Mouse (Mus musculus): ENCODE measurements at regions not wholly inside any gene's neighbourhood (a gene's known extent, or its start where the extent isn't known, plus 50 kb on each side); places are given as distances from the start of the nearest gene placed in this dataset.

DNA sequence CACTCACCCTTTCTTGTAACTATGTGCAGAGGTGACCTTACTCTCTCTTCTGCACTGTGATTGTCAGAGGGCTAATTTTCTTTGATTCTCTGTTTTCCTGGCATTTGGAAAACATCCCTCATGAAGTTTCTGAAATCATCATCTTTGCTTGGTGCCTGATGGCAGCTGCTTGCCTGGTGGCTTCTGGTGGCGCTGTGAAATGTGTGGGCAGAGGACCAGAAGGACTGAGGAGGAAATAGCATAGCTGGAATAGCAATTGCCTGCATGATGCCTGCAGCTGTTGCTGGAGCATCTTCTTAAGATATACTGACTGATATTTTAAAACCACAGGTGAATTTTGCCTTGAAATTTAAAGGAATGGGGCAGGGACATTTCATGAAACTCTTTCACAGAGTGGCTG lies 502.6 kb upstream of the Pkn2 start:
- no peaks in the 10 kb centered on the region for H3K27me3 ChIP-seq (ENCODE audit: insufficient read depth, low read length)

DNA sequence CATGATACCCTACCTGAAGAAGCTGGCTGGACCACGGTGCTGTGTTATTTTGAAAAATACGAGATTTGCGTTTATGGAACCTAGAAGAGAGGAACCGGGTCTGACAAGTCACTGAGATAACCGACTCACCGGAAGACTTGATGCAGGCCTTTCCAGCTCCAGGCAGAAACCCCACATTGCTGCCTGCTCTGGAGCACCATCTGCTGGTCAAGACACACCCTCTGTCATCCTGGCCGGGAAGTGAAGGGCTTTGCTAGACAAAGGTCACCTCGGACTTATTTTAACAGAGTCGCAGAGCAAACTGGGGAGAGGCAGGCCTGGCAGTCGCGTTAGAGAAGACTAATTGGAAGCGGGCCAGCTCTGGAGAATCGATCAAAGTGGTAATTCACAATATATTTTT lies 497.4 kb upstream of the Pkn2 start:
- WGBS (ENCODE audit: insufficient replicate concordance) = 9% methylated on average over 13 of the region's 13 CpGs
- Histone ChIP-seq H3K27ac (ENCODE audit: low read depth) (no peak overlapping the region), H3K27me3 (ENCODE audit: insufficient read depth, low read length) (no peaks in the 10 kb centered on the region), H3K9me3 (ENCODE audit: low read length) (no peaks in the 10 kb centered on the region), H3K4me3 (ENCODE audit: low read depth, low read length) (no peak overlapping the region), H3K4me1 (ENCODE audit: insufficient read depth) (no peaks in the 10 kb centered on the region), H3K9ac (replicated peaks) (no peak overlapping the region), H3K36me3 (replicated peaks; ENCODE audit: insufficient read depth, low read length) (no peaks in the 10 kb centered on the region), H3K4me2 (ENCODE audit: low read depth, low read length) (no peak overlapping the region)
- DNase-seq (peak; percentile 72), ATAC-seq (peak; percentile 57)
- TF ChIP-seq CTCF (IDR thresholded peaks at IDR 0.05; ENCODE audit: low read depth) (peak; percentile 79), EP300 (IDR thresholded peaks at IDR 0.05; ENCODE audit: low read depth) (no peak)

More for the DNA sequence above, 502.6 kb upstream of the Pkn2 start:
- H3K9ac ChIP-seq (replicated peaks) = no peak overlapping the region
- WGBS (ENCODE audit: insufficient replicate concordance) = 77% methylated on average over 1 of the region's 1 CpGs
- H3K27ac ChIP-seq (ENCODE audit: low read depth) = no peak overlapping the region
- no peak for DNase-seq
- H3K4me3 ChIP-seq (ENCODE audit: low read depth, low read length) = no peak overlapping the region
- H3K9me3 ChIP-seq (ENCODE audit: low read length) = no peaks in the 10 kb centered on the region
- no peaks in the 10 kb centered on the region for H3K36me3 ChIP-seq (replicated peaks; ENCODE audit: insufficient read depth, low read length)
- TF ChIP-seq CTCF (IDR thresholded peaks at IDR 0.05; ENCODE audit: low read depth) (no peak), EP300 (IDR thresholded peaks at IDR 0.05; ENCODE audit: low read depth) (no peak)
- H3K4me1 ChIP-seq (ENCODE audit: insufficient read depth) = no peaks in the 10 kb centered on the region
- no peak overlapping the region for H3K4me2 ChIP-seq (ENCODE audit: low read depth, low read length)
- ATAC-seq = no peak

DNA sequence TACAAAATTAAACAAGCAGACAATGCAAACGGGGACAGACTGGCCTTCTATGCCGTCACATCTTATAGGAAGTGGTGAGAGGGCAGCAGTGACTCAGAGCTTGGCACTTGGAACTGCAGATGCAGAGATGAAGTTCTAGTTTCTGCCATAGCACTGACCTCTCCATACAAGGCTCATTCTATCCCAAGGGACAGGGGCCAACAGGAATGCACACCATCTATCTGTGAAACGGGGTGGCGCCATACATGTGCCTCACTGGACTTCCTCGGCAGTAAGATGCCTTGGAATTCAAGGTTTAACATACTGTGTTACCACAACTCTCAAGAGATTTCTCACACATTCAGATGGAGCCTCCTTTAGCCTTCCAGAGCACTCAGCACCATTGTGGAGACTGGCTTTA lies 495.6 kb upstream of the Pkn2 start:
- H3K27me3 ChIP-seq (ENCODE audit: insufficient read depth, low read length) = no peaks in the 10 kb centered on the region
- no peak overlapping the region for H3K27ac ChIP-seq (ENCODE audit: low read depth)
- no peak for TF ChIP-seq EP300 (IDR thresholded peaks at IDR 0.05; ENCODE audit: low read depth)
- no peak for TF ChIP-seq CTCF (IDR thresholded peaks at IDR 0.05; ENCODE audit: low read depth)
- WGBS (ENCODE audit: insufficient replicate concordance) = 74% methylated on average over 5 of the region's 5 CpGs
- H3K36me3 ChIP-seq (replicated peaks; ENCODE audit: insufficient read depth, low read length) = no peaks in the 10 kb centered on the region
- DNase-seq (no peak), ATAC-seq (no peak)
- H3K9ac ChIP-seq (replicated peaks) = no peak overlapping the region
- no peaks in the 10 kb centered on the region for H3K9me3 ChIP-seq (ENCODE audit: low read length)
- no peak overlapping the region for H3K4me3 ChIP-seq (ENCODE audit: low read depth, low read length)
- H3K4me1 ChIP-seq (ENCODE audit: insufficient read depth) = no peaks in the 10 kb centered on the region; the same call in 1 of the 2 replicates
- H3K4me2 ChIP-seq (ENCODE audit: low read depth, low read length) = no peak overlapping the region

DNA sequence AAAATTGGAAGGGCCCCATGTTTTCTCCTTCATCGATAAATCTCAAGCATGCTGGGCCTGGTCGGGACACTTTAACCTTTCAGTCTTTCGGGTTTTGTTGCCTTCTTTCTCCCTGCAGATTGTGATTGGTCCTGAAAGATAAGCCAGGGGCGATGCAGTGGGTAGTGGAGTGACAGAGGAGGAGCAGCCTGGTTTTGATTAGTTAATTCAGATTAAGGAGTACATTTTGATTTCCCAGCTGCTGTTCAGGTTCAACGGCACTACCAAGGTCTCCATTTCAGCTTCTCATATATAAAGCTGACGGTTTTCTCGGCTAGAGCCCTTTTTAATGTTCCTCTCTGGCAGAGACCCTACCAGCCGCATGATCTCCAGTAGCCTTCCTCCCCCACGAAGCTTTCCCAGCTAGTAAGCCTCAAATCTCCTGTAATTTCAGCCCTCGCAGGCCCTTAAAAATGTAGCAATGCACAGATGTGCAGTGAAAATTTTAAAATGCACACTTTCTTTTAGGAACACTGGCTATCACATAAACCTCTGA lies 493.8 kb upstream of the Pkn2 start:
- 70% methylated on average over 10 of the region's 10 CpGs for WGBS (ENCODE audit: insufficient replicate concordance)

DNA sequence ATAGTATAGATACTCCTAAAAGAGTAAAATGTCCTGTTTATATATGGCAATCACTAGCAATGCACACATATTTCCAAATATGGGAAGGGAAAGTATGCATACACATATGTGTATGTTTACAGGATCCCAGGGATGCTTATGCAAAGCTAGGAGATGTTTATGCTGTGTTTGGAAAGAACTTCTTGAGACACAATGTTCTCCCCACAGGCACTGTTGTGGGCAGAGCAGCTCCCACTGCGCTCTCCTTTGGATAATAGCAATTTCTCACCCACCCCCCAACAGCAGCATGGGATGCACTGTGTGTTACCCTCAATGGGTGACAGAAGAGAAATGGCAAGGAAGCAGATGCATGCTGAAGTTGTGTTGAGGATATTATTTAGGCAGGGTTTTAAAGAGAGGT lies 491.7 kb upstream of the Pkn2 start:
- no peak for TF ChIP-seq EP300 (IDR thresholded peaks at IDR 0.05; ENCODE audit: low read depth)
- no peak for TF ChIP-seq CTCF (IDR thresholded peaks at IDR 0.05; ENCODE audit: low read depth)
- DNase-seq = no peak
- Histone ChIP-seq H3K9me3 (ENCODE audit: low read length) (no peaks in the 10 kb centered on the region), H3K4me1 (ENCODE audit: insufficient read depth) (no peaks in the 10 kb centered on the region; the same call in 1 of the 2 replicates), H3K4me2 (ENCODE audit: low read depth, low read length) (no peak overlapping the region), H3K36me3 (replicated peaks; ENCODE audit: insufficient read depth, low read length) (no peaks in the 10 kb centered on the region), H3K27me3 (ENCODE audit: insufficient read depth, low read length) (no peaks in the 10 kb centered on the region), H3K4me3 (ENCODE audit: low read depth, low read length) (no peak overlapping the region), H3K27ac (ENCODE audit: low read depth) (no peak overlapping the region), H3K9ac (replicated peaks) (no peak overlapping the region)
- ATAC-seq = no peak
- 86% methylated on average over 1 of the region's 1 CpGs for WGBS (ENCODE audit: insufficient replicate concordance)

More for the DNA sequence above, 493.8 kb upstream of the Pkn2 start:
- H3K4me1 ChIP-seq (ENCODE audit: insufficient read depth) = no peaks in the 10 kb centered on the region; the same call in 1 of the 2 replicates
- no peaks in the 10 kb centered on the region for H3K36me3 ChIP-seq (replicated peaks; ENCODE audit: insufficient read depth, low read length)
- no peak overlapping the region for H3K4me2 ChIP-seq (ENCODE audit: low read depth, low read length)
- H3K4me3 ChIP-seq (ENCODE audit: low read depth, low read length) = no peak overlapping the region
- H3K9ac ChIP-seq (replicated peaks) = no peak overlapping the region
- ATAC-seq (no peak), DNase-seq (no peak)
- no peak for TF ChIP-seq EP300 (IDR thresholded peaks at IDR 0.05; ENCODE audit: low read depth)
- no peak for TF ChIP-seq CTCF (IDR thresholded peaks at IDR 0.05; ENCODE audit: low read depth)
- no peaks in the 10 kb centered on the region for H3K27me3 ChIP-seq (ENCODE audit: insufficient read depth, low read length)
- H3K9me3 ChIP-seq (ENCODE audit: low read length) = no peaks in the 10 kb centered on the region
- no peak overlapping the region for H3K27ac ChIP-seq (ENCODE audit: low read depth)

DNA sequence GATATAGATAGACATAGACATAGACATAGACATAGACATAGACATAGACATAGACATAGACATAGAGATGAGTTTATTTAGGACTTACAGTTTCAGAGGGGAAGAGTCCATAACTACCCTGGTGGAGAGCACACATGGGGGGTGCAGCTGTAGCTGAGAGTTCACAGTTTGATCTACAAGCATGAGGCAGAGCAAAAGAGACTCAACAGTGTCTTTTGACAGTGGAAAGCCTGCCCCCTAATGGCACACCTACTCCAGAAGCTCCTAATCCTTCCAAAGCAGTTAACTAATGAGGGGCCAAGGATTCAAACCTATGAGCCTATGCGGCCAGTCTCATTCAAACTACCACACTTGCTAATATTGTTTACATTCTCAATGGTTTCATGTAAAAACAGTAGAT lies 487.2 kb upstream of the Pkn2 start:
- no peaks in the 10 kb centered on the region for H3K36me3 ChIP-seq (replicated peaks; ENCODE audit: insufficient read depth, low read length)
- no peak overlapping the region for H3K4me3 ChIP-seq (ENCODE audit: low read depth, low read length)
- no peaks in the 10 kb centered on the region for H3K9me3 ChIP-seq (ENCODE audit: low read length)
- 81% methylated on average over 1 of the region's 1 CpGs for WGBS (ENCODE audit: insufficient replicate concordance)
- TF ChIP-seq EP300 (IDR thresholded peaks at IDR 0.05; ENCODE audit: low read depth) = no peak
- no peak for TF ChIP-seq CTCF (IDR thresholded peaks at IDR 0.05; ENCODE audit: low read depth)
- ATAC-seq (no peak), DNase-seq (no peak)
- no peaks in the 10 kb centered on the region for H3K27me3 ChIP-seq (ENCODE audit: insufficient read depth, low read length)
- H3K27ac ChIP-seq (ENCODE audit: low read depth) = no peak overlapping the region
- H3K4me1 ChIP-seq (ENCODE audit: insufficient read depth) = no peaks in the 10 kb centered on the region; the same call in 1 of the 2 replicates
- no peak overlapping the region for H3K4me2 ChIP-seq (ENCODE audit: low read depth, low read length)
- no peak overlapping the region for H3K9ac ChIP-seq (replicated peaks)

DNA sequence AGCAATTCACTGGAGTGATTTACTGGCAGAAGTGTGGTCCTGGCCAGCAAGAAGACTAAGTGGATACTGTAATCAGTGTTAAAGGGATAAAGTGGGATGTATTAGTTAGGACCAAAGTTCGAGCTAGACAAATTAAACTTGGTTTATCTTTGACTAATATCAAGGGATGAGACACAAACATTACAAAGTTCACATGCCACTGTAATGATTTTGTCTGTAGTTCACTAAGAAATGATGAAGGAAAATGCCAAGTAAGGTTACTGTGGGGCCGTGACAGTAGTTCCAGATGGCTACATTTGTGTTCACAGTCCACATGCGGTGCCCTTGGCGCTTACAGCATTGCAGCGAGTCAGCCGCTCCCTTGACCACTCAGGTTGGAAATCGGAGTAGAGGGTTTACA lies 458.2 kb upstream of the Pkn2 start:
- no peak overlapping the region for H3K4me3 ChIP-seq (ENCODE audit: low read depth, low read length)
- no peak overlapping the region for H3K4me2 ChIP-seq (ENCODE audit: low read depth, low read length)
- no peak overlapping the region for H3K27ac ChIP-seq (ENCODE audit: low read depth)
- no peaks in the 10 kb centered on the region for H3K9me3 ChIP-seq (ENCODE audit: low read length)
- H3K27me3 ChIP-seq (ENCODE audit: insufficient read depth, low read length) = no peaks in the 10 kb centered on the region
- no peak for TF ChIP-seq EP300 (IDR thresholded peaks at IDR 0.05; ENCODE audit: low read depth)
- no peak for TF ChIP-seq CTCF (IDR thresholded peaks at IDR 0.05; ENCODE audit: low read depth)
- ATAC-seq (no peak), DNase-seq (no peak)
- WGBS (ENCODE audit: insufficient replicate concordance) = 78% methylated on average over 7 of the region's 7 CpGs
- H3K4me1 ChIP-seq (ENCODE audit: insufficient read depth) = no peaks in the 10 kb centered on the region
- no peak overlapping the region for H3K9ac ChIP-seq (replicated peaks)
- no peaks in the 10 kb centered on the region for H3K36me3 ChIP-seq (replicated peaks; ENCODE audit: insufficient read depth, low read length)

All from liver, postnatal 0 days (tissue).